Mouse (Mus musculus) layer of hippocampus, postnatal 10 days (tissue): ENCODE data around the gene Fam50b. TPM values are rescaled to one million over a fixed set of nuclear protein-coding genes. Genes with fewer than 3 reads are reported as not detected.
A peak's percentile ranks its signal among the peaks of the same experiment; 100 is the strongest.

Experiments
- DNase-seq, 2 experiments: peaks; one replicate each; pipeline ENCODE4 v3.0.0; 2021; ENCODE audit warnings: low spot score in 2 of 2
- total RNA-seq, 2 experiments: library from RNA; stranded (reverse); gene quantifications; 2 replicates each; pipeline ENCODE4 v1.2.3; 2021

Fam50b gene
- total RNA-seq, 2 experiments from 2014 or later = not detected

- no peak for DNase-seq
Measured at GRCm38 (mm10) chr13:34789176-34789818, 54.6 kb downstream of the Fam50b start.

GRCm38 (mm10) chr13:34793066-34793465, 58.4 kb downstream of the Fam50b start:
- DNase-seq = no peak

GRCm38 (mm10) chr13:34793816-34794215, 59.2 kb downstream of the Fam50b start:
- peak; percentile 56 to 61 for DNase-seq

- no peak for DNase-seq
Measured at GRCm38 (mm10) chr13:34794426-34794825, 59.8 kb downstream of the Fam50b start.

Other genes starting within 250 kb of the Fam50b start
- 10 to 100 TPM; 14.1 to 14.7 TPM for gene Pxdc1, start 81.4 kb upstream of the Fam50b start, total RNA-seq
- gene Prpf4b, start 140.5 kb downstream of the Fam50b start, total RNA-seq = 10 to 100 TPM; 91.9 to 95.3 TPM
- gene Fam217a, start 189.5 kb downstream of the Fam50b start, total RNA-seq = under 1 TPM; 0.29 to 0.32 TPM
- gene 4933417A18Rik, start 189.6 kb downstream of the Fam50b start, total RNA-seq = not detected
- gene Eci3, start 229.0 kb downstream of the Fam50b start, total RNA-seq = 1 to 10 TPM in 1 of 2 experiments, under 1 TPM in 1; 0.98 to 1.5 TPM